Mouse (Mus musculus) hindlimb bud, embryonic 11.5 days (tissue): ENCODE results near the gene Plekha5.
A peak's percentile ranks its signal among the peaks of the same experiment; 100 is the strongest.

Experiments used
- DNase-seq: peaks from one replicate; pipeline ENCODE4 v3.0.0-alpha.2; 2012; ENCODE audit warnings: low read depth, low spot score; ENCODE audit errors: extremely low spot score

The Plekha5 gene

DNA sequence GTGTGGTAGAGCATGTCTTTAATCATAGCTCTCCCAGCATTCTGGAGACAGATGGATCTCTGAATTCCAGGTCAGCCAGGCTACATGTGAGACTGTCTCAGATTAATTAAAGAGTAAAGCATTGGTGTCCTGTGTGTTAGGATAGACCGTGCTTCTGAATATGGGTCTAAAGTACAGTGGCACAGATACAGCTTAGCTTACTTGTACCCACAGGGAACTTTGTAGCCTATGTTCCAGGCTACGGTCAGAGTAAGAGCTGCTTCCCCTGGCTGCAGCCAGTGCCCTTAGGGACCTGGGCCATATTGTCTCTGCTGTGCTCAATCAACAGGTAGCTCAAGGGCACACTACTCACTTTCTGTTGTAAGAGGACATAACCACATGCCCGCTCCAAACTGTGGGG is 30.5 kb downstream of the Plekha5 start:
- no peak for DNase-seq

DNA sequence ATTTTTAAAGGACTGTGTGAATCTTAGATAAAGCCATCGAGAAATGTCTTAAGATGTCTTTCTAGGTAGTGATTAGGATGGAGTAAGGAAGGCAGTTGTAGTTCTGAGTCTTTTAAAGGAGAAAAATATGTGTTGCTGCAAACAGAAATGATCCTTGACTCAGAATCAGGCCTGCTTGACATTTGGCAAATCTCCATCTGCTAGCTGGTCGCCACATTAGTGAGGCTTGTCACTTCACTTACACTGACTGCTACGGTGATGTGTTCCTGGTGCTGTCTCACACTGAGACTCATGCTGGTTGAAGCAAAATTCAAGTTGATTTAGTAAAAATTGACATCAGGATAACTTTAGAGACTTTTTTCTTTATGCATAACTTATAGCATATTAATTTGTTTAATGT is 32.0 kb downstream of the Plekha5 start:
- no peak for DNase-seq

DNA sequence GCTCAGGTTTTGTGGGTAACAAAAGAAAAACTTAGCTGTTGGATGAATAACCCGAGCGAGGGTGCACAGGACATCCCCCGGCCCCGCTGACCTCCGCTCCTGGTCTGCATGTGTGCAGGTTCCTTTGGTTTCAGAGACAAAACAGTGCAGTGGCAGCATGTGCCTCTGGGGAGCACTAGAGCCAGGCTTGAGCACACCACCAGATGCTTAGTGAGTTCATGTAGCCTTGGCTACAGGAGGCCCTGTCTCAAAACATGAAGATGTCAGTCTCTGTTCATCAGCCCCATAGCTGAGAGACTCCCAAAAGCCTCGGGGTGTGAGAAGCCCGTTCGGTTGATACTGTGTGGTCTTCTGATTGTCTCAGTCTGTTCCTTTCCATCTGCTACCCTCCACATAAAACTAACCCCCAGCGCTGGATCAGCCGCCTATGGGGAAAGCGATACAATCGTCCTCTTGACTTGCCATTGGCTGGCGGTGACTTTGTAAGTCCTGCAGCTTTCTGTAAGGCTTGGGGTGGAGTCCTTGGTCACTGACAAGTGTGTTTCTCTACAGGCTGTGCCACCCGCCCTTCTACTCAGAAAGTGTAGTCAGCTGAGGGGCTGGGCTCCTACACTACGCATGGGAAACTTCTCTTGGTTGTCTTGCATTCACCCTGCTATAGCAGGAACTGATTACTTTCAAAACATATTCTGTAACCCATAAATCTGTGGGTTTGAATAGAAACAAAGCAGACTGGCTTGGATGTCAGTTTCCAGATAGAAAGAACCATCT is 32.7 kb downstream of the Plekha5 start:
- no peak for DNase-seq

DNA sequence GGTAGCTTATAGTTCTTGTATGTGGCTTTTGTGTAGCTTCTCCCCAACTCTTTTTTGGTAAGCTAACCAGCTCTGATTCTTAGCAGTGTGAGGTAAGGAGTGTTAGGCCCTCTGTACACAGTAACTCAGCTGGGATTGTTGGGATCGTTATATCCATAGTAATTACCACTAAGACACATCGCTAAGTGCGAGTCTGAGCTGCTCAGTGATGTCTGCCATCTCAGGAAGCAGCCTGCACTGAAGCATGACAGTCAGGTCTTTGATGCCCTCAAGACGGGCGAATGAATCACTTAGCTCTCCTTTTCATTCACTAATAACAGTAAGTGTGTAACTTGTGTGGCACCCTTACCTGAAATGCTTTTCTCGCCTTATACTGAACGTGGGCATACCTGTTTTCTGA is 36.5 kb downstream of the Plekha5 start:
- no peak for DNase-seq

DNA sequence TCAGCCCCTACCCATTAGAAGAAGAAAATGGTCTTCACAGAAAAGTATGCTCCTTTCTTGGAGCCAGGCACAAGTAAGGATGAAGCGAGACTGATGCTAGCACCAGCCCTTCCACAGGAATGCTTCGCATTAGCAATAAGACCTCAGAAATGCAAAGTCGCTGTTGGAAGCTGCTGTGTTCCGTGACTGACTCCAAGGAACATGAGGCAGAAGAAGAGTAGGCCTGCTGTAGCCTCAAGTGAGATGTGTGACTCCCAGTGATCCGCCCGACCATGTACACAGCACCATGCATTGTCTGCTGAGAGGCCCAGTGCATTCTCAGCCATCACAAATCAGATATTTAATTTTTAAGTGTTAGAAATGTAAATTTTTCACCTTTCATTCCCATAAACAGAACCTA is 41.0 kb downstream of the Plekha5 start:
- DNase-seq, result no peak

DNA sequence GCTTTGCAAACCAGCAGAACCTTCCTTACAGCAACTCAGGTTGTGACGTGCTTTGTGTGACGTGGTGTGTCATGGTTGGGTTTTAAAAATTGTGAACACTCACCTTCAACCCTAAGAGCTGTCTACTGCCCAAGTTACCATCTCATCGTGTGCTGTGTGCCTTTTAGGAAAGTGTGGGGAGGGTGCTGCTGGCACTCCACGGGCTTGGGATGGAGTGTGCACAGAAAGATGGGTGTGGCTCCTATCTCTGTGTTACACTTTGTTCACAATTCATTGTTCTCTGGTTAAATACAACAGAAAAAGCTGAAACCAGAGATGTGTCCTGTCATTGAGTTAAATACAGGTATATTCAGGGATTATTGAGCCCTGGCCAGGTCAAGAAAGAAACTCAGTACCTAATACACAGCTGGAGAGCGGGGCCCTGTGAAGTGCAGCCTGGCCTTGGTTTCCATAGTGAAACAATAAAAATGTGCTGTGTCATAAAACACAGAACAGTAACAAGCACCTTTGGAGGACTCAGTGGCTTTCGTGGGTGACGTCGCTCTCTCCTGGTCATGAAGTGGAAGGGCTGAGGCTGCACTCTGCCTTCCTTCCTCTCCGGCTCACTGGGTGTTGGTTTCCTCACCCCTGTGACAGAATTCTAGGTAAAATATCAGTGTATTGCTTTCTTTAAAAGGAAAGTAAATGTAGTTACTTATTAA is 42.2 kb downstream of the Plekha5 start:
- no peak for DNase-seq

DNA sequence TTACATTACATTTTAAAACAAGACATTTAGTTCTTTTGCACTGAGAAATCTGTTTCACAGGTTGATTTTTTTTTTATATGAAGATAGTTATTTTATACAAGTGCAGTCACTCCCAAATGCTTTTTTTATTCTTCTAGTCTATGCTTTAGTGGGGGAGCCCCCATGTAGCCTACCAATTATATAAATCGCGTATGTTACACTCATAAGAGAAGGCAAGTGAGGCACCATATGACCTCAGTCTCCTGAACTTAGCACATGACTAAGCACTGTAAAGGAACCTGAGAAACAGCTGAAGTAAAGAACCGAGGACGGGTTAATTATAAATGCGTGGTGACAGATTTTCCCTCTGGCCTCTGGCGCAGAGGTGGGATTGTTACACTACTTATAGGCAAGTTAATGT is 43.0 kb downstream of the Plekha5 start:
- DNase-seq, result no peak

DNA sequence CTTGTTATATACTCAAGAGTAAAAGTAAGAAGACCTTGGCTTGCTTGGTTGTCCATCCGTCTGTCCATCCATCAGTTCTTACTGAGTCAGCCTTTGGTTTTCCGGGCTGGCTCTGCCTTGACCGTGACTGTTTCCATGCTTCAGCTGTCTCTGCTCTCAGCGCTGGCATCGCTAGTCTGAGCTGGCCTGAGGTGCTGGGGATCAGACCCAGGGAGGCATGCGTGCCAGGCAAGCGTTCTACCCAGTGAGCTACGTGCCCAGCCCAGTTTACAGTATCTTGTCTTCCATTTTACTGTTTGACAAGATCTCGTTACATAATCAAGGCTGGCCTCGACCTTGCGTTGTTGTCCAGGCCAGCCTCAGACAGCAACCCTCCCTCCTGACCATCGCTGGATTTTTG is 44.0 kb downstream of the Plekha5 start:
- no peak for DNase-seq

DNA sequence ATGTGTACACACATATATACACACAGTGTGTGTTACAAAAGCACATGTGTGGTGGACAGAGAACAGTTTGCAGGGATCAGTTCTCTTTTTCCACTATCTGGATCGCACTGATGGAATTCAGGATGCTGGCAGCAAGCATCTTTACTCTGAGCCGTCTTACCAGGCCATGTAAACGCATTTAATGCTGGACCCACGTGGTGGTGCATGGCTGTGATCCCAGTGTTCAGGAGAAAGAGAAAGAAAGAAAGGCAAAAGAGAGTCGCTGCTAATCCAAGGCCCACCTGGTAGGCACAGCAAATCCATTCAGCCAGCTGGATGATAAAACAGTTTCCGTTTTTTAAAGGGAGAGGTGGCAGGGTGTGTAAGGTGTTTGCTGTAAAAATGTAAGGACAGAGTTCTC is 45.9 kb downstream of the Plekha5 start:
- no peak for DNase-seq

DNA sequence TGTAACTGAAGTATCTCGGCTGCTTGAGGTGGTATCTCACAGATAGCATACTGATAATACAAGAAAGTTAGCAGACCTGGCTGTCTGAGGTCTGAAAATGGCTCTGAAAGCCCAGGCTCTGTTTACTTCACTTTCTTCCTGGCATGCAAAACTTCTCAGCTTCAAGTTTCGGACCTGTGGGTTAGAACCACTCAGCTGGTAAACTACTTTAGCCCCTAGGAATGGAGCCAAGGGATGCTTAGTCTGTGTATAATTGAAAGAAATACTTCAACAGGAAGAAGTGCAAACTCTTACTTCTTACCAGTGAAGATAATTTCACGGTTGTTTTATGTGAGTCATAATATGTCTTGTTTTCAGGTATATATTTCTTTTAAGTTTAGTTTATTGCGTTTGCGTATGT is 47.9 kb downstream of the Plekha5 start:
- no peak for DNase-seq

DNA sequence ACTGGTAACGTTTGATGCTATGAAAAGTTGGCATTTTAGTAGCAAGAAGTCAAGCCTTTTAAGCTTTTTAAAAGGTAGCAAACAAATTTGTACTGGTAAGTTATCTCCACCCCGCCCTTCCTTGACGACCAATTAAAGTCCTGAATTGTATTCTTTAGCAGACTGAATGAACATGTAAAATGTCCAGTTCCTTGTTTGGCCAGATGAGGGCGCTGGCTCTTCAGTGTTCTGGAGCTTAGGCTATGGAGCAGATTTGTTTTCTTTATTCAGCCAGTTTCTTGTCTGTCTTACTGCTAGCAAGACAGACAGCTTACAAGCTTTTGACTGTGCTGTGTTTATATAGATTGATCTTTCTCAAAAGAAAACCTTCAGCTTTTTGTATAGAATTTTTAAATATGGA is 48.5 kb downstream of the Plekha5 start:
- peak; percentile 46 for DNase-seq

DNA sequence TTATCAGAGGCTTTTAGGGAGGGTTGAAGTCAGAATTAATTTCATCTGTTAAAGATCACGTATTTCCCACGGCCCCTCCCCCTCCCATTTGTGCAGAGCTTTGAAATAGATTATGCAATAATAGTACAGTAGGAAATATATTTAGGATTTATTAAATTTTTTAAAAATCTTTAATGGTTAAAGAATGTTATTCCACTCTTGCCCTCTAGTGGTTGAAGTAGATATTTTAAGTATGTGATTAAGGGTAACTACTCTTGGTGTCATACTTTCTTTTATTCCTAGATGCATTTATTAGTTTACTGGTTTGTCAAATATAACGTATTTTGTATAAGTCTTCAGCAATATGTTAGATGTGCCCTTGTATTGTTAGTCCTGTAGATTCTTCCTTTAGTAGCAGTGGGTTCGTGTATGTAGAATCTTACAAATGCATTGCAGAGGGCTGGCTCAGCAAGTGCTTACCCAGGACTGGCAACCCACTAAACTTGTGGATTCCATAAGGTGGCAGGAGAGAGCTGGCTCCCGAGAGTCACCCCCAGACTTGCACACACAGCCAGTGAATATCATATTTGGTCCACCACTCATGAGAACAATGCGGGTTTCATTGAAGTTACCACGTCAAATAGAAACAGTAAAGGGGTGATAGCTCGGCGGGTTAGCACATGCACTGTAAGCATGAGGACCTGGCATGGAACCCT is 51.7 kb downstream of the Plekha5 start:
- no peak for DNase-seq

DNA sequence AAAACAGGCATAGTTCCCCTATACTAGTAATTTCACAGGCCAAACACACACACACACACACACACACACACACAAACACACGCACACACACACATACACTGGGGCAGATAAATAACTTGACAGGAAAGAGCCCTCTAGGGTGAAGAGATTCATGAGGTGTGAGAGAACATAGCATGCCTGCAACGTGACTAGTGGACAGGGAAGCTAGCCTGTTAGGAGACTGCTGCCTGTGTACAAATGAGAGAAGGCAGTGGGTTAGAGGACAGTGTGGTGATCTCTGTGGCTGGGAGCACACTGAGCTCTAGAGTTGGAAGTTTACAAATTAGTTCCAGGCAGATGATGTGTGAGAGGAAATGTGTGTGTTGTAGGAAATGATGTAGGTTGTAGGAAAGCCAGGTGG is 53.1 kb downstream of the Plekha5 start:
- DNase-seq, result no peak

DNA sequence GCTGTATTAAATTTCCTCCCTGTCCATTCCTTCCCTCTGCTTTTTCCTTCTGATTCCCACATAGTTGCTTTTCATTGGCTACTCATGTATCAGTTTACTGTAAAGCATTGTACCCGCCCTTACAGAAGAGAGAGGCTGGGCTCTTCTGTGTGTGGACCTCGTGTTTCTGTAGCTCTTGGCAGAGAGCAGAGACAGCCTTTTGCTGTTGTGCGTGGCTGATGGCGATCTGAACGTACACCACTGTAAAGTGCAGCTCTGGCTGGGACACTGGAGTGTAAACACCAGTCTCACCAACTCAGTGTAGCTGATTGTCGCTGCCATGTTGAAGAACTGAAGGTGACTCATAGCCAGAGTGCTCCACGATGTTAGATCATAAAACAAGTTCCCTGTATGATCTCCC is 54.2 kb downstream of the Plekha5 start:
- DNase-seq, result no peak

DNA sequence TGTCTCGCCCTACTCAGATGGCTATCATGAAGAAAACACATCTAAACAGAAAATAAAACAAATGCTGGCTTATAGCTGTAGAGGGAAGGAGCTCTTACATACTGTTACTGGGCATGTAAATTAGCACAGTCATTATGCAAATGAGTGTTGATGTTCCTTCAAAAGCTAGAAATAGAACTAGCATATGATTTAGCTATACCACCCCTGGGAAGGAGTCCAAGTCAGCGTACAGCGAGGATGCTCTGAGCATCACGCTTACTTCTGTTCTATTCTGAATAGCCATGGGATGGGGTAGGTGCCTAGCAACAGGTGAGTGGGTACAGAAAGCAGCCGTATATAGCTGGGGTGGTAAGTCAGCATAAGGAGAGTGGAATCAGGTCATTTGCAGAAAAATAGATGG is 55.1 kb downstream of the Plekha5 start:
- no peak for DNase-seq

DNA sequence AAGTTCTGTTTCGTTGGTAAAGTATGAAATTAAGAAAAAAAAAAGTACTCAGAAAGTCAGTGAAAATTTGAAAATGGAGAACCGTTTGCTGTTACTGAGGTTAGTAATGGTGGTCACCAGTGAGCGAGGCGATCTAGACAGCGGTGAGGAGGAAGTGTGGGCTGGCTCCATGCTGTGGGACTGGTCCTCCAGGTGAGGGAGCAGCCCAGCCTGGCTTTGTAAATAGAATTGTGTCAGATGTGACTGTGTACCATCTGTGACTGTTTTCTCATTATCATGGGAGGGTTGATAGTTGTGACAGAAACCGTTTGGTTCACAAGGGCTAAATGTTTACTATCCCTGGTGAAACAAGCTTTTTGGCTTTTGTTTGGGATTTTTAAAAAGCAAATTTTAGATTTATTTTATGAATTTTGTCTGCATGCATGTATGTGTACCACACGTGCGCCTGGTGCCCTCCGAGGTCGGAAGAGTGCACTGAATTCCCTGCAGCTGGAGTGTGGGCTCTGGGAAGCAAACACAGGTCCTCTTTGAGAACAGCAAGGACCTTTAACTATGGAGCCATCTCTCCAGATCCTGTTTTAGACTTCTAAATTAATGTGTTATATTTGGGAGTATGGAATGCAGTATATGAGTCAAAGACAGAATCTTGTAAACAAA is 56.7 kb downstream of the Plekha5 start:
- no peak for DNase-seq

DNA sequence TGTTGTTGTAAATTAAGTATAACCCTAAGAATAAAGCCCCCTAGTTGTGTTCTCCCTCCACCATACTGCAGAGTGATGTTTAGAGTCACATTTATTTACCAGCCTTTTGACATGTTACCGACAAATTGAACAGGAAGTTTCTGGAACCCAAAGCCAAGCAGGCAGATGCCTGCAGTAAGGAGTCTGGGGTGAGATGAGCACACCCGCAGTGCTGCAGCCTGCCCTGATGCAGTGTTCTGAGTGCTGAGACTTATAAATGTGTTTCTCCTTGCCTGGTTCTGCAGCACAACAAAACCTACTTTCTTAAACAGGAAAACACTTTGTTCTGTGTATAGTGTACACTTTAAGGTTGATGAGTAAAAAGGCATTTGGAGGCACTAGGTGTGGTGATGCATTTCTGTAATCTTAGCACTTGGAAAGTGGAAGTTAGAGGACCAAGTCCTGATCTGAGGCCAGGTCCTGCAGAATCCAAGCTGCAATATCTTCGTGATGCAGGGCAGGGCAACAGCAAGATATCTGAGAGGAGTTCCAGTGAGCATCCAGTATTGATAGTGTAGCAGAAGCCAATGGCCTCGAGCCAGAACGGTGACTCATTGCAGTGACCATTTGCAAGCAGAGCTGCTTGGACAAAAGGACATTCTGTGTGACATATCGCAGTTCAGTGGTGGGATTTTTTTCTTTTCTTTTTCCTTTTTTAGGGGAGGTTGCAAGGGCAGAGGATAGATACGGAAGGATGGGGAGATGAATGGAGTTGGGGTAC is 58.0 kb downstream of the Plekha5 start:
- DNase-seq, result no peak

DNA sequence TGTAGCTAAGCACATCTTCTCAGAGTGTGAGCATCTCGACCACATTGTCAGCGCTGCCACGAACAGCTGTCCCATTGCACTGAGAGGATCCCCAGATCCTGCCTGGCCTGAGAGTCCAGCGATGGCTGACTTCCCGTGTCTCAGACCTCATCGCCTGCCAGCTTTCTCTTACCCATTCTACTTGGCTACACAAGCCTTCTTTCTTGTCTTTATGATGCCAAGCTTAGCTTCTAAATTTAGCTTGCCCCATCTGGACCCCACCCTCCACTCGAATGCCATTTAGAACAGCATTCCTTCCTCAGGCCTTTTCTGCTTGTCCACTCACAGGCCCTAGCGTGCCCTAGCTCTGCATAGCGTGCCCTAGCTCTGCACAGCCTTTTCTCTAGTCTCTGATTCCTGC is 60.3 kb downstream of the Plekha5 start:
- no peak for DNase-seq

DNA sequence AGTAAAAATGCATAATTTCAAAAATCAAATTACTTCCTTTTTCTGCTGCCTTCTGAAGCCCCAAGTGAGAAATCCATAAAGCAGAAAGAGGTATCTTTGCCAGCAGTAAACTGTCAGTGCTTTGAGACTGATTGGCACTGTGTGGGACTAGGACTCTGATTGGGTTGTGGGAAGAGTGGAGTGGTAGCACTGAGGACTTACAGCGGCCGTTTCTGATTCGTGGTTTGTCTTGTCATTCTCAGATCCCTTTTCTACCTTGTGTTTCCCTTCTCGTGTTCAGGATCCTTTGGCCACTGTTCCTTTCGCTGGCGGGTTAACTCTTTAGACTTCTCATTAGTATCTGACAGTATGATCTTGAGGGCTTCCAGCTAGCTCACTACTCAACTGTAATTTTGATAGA is 61.8 kb downstream of the Plekha5 start:
- DNase-seq, result no peak

DNA sequence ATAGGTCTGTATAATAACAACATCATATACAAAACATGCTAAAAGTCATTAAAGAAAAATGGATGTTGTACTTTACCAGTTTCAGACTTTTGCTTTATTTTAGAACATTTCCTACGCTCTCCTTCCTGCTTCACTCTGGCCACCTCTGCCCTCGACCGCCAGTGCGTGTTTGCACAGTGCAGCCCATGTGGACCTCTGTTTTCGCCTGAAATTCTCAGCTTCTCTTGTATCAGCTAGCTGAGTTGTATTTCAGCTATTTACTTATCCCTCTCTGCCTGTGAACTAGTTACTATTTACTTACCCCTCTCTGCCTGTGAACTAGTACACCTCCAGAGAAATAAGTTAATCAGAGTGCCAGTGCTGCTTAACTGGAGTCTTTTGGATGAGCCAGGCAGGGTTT is 62.8 kb downstream of the Plekha5 start:
- DNase-seq, result no peak

DNA sequence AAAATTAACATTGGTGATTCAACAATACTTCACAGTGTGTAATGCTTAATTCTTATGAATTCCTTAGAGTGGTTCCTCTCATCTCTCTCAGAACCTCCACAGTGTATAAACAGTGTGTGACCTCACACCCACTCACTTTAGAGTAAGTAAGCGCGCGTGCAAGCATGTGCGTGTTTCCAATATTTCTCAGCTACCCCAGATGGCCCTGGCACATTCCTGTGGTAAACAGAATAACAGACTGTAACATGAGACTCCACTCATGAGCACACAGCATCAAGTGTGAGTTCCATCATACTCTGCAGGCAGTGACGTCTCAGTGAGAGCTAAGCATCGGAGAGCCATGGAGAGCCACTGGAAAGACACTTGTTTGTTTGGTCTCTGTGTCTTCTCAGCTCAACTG is 63.6 kb downstream of the Plekha5 start:
- no peak for DNase-seq
